Mouse (Mus musculus): ENCODE data around the gene Lingo4.

- TF ChIP-seq POLR2A (IDR thresholded peaks at IDR 0.05; ENCODE audit: low read depth, low read length): no peak
- no peak for TF ChIP-seq CTCF (IDR thresholded peaks at IDR 0.05; ENCODE audit: extremely low read depth, insufficient read depth, insufficient read length, insufficient replicate concordance)
Measured at GRCm38 (mm10) chr3:94391001-94391400, 7.3 kb upstream of the Lingo4 start.
